Mouse (Mus musculus) cerebellum, adult 2 months (tissue): ENCODE data around the gene Usp46. TPM values are rescaled to one million over a fixed set of nuclear protein-coding genes. Genes with fewer than 3 reads are reported as not detected.
"Not testable (repeated sequence)": the region's sequence is repeated elsewhere in the genome, so short reads cannot be mapped to it uniquely, and the experiment has no call there.

Experiments used
- DNase-seq, 2 experiments: peaks; one replicate each; pipeline ENCODE4 v3.0.0; 2021
- H3K27ac ChIP-seq: fragments of 200-500 bp; 2 replicates; pipeline ENCODE4 v1.5.1; 2012; ENCODE audit warnings: low read length, control low read depth, inconsistent platforms; ENCODE audit not compliant: insufficient read depth
- H3K27me3 ChIP-seq: fragments of 200-500 bp; 2 replicates; pipeline ENCODE4 v1.6.1; 2012; ENCODE audit warnings: inconsistent platforms, mild to moderate bottlenecking, low read length, moderate library complexity; ENCODE audit not compliant: control insufficient read depth, insufficient read depth
- H3K4me1 ChIP-seq: fragments of 200-500 bp; 2 replicates; pipeline ENCODE4 v1.6.1; 2011; ENCODE audit warnings: low read length; ENCODE audit not compliant: control insufficient read depth, insufficient read depth
- H3K4me3 ChIP-seq: fragments of 200-500 bp; replicated peaks from 2 replicates; pipeline ENCODE3; 2011; ENCODE audit warnings: mild to moderate bottlenecking, low read depth, low read length, control low read depth; ENCODE audit not compliant: insufficient read depth
- CTCF ChIP-seq: fragments of 200-500 bp; IDR thresholded peaks from 2 replicates; pipeline ENCODE4 v1.5.1; 2011; ENCODE audit warnings: low read depth, mild to moderate bottlenecking, control low read depth, low read length, moderate library complexity, borderline replicate concordance; ENCODE audit not compliant: insufficient read depth
- POLR2A ChIP-seq: fragments of 200-500 bp; IDR thresholded peaks from 2 replicates; pipeline ENCODE4 v1.6.1; 2011; ENCODE audit warnings: low read length, control low read depth, borderline replicate concordance; ENCODE audit not compliant: insufficient read depth
- WGBS: fragments of 180-500 bp; shearing (Covaris S2); methylation state at CpG from one replicate; pipeline ENCODE4 v1.1.7; 2018; 5-methylcytosine and 5-hydroxymethylcytosine counted together
- polyA plus RNA-seq: library from polyadenylated mRNA; depleted of rRNA; stranded (reverse); fragments of >200 nt; gene quantifications from 2 replicates; pipeline ENCODE4 v1.2.3, GENCODE M21; 2012

The Usp46 gene
- polyA plus RNA-seq, 1 experiment: 61.4 TPM

DNA sequence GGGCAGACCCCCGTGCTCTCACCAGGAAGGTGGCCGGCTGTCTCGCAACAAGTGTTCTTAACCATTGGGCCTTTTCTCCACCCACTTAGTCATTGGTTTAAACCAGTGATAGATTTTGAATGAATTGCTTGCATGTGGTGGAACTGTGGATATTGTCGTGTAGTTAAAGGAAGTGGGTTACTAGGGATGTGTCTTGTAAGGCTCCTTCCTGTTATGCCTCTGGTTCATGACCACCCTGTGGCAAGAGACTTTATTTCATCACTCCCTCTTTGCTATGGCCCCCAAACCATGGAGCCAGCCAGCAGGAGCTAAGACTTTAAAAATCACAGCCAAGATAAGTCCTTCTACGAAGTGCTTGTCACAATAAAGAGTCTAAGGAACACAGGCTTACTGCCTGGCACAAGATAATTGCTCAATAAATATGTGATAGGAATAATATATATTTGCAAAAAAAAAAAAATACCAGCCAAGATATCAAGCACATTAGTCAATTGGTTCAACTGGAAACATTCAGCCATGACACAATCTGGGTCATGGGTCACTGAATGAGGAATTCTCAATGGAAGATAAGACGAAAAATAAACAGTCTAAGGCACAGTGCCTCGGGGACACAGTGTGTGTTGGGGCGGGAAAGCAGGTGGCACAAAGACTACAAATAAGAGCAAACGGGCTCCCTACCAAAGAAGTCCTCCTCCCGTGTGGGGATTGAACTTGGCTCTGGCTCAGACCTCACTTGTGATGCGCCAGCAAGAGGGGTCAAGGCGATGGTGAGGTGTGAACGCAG lies 80.3 kb downstream of the Usp46 start:
- TF ChIP-seq POLR2A: no peak
- TF ChIP-seq CTCF: no peak
- H3K4me3 ChIP-seq: no peak overlapping the region
- no peak overlapping the region for H3K27ac ChIP-seq
- H3K4me1 ChIP-seq: no peaks in the 10 kb centered on the region
- DNase-seq: no peak
- 71% methylated on average over 13 of the region's 13 CpGs for WGBS
- no peaks in the 10 kb centered on the region for H3K27me3 ChIP-seq

DNA sequence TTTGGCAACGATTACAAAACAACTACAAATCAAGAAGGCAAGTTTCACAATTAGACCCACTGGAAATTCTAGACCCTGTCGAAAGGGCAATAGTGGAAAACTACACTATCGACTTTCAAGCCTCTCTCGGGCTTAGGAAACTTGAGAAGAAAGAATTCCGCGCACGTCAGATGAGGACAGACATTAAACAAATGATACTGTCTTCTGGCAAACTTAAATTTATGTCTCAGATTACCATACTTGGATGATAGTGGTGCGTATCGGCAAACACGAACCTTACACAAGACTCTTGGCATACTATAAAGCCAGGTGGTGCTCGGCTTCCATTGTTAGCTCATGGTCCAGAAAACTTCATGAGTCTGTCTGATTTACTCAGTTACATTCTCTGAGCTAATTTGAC lies 90.8 kb downstream of the Usp46 start:
- TF ChIP-seq POLR2A: no peak
- no peak for TF ChIP-seq CTCF
- H3K4me1 ChIP-seq: no peaks in the 10 kb centered on the region
- 64% methylated on average over 11 of the region's 11 CpGs for WGBS
- H3K4me3 ChIP-seq: no peak overlapping the region
- no peak overlapping the region for H3K27ac ChIP-seq
- H3K27me3 ChIP-seq: no peaks in the 10 kb centered on the region
- no peak for DNase-seq

DNA sequence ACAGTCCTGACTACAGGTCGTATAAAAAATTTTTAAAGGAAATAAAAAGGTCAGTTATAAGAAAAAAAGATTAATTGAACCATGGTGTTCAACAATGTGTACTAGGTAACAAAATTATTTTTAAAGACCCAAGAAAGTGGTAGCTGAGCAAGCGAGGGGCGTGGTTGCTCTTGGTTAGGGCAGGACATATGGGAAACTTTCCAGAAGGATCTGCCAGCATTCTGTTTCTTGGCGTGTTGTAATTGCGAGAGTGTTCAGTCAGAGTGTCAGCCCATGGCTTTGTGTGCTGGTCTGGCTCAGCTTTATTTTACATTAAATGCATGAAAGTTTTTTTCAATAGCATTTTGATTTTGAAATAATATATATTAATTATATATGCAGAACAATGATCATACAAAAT lies 96.5 kb downstream of the Usp46 start:
- Histone ChIP-seq H3K4me1 (no peaks in the 10 kb centered on the region), H3K4me3 (no peak overlapping the region), H3K27me3 (no peaks in the 10 kb centered on the region), H3K27ac (no peak overlapping the region)
- TF ChIP-seq CTCF: no peak
- TF ChIP-seq POLR2A: no peak
- WGBS: 46% methylated on average over 5 of the region's 5 CpGs
- DNase-seq: no peak

DNA sequence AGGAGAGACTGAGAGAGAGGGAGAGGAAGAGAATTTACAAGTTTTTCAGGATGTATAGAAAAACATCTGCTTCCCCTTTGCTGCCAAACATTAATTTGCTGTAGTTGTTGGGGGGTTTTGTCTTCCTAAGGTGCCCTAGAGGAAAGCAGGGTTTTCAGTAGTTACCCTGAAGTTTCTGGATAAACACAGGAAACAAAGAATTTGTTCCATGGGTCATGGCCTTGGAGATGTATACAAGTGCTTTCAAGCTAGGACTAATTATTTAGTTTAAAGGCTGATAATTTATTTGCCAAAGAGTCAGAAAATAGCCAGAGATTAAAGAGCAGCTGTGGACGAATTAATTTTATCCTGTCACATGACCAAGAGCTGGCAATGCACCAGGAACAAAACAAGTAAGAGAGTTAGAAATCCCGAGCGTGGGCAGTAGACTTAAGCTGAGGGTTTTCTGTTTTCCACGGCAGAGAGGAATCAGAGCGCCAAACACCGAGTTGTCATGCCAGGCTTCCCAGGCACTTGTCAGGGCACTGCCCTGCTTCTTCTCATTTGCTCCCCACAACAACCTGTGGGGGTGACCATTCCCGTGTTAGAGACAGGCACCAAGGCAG lies 98.1 kb downstream of the Usp46 start:
- no peak for DNase-seq
- no peak overlapping the region for H3K4me3 ChIP-seq
- WGBS: 38% methylated on average over 7 of the region's 7 CpGs
- H3K4me1 ChIP-seq: no peaks in the 10 kb centered on the region
- no peak overlapping the region for H3K27ac ChIP-seq
- TF ChIP-seq CTCF: no peak
- no peak for TF ChIP-seq POLR2A
- no peaks in the 10 kb centered on the region for H3K27me3 ChIP-seq

GRCm38 (mm10) chr5:73969338-73969737 lies 98.9 kb downstream of the Usp46 start:
- Histone ChIP-seq H3K4me3 (no peak overlapping the region), H3K4me1 (no peaks in the 10 kb centered on the region), H3K27me3 (no peaks in the 10 kb centered on the region), H3K27ac (no peak overlapping the region)
- 94% methylated on average over 8 of the region's 8 CpGs for WGBS
- DNase-seq: no peak
- TF ChIP-seq POLR2A (no peak), CTCF (no peak)

- H3K27ac ChIP-seq: no peak overlapping the region
- TF ChIP-seq POLR2A (no peak), CTCF (no peak)
- no peak for DNase-seq
- H3K27me3 ChIP-seq: no peaks in the 10 kb centered on the region
- 76% methylated on average over 7 of the region's 7 CpGs for WGBS
- H3K4me1 ChIP-seq: peaks cover 2% of the 10 kb centered on the region; the same call in 1 of the 2 replicates
- H3K4me3 ChIP-seq: no peak overlapping the region
Measured at GRCm38 (mm10) chr5:73959779-73960178, 108.5 kb downstream of the Usp46 start.

DNA sequence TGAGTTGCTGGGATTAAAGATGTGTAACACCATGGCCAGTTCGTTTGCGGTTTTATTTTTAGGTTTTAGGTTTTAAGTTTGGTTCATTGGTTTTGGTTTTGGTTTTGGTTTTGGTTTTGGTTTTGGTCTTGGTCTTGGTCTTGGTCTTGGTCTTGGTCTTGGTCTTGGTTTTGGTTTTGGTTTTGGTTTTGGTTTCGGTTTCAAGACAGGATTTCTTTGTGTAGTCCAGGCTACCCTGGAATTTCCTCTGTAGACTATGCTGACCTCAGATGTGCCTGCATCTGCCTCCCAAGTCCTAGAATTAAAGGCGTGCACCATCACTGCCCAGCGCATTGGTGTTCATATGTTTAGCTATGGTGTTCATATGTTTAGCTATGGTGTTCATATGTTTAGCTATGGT lies 109.6 kb downstream of the Usp46 start:
- H3K4me1 ChIP-seq, DNase-seq, H3K4me3 ChIP-seq, H3K27ac ChIP-seq, H3K27me3 ChIP-seq: not testable (repeated sequence)
- WGBS: 94% methylated on average over 5 of the region's 5 CpGs

DNA sequence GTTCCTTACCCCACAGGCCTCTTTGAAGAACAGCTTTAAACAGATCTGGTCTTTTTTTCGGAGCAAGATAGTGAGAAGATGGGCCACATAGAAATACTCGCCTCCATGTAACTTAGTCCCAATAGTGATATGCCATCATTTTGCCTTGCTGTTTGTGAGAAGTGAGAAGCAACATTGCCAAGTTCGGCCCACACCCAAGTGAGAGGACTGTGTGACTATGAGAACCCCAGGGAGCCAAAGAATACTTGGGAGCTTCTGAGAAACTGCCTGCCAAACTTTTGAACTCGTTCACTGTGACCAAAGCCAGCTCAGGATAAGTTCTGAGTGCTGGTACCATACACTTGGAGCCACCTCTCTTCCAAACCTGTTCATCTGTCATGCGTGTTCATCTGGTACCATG lies 110.1 kb downstream of the Usp46 start:
- no peak overlapping the region for H3K27ac ChIP-seq
- no peaks in the 10 kb centered on the region for H3K27me3 ChIP-seq
- no peak for DNase-seq
- no peak for TF ChIP-seq CTCF
- no peak for TF ChIP-seq POLR2A
- 91% methylated on average over 5 of the region's 5 CpGs for WGBS
- no peak overlapping the region for H3K4me3 ChIP-seq
- H3K4me1 ChIP-seq: peaks cover 2% of the 10 kb centered on the region; the same call in 1 of the 2 replicates
